Mouse (Mus musculus): ENCODE results near the gene Gm13090.

GRCm38 (mm10) chr4:151104147-151104546 lies 14.8 kb downstream of the Gm13090 start:
- TF ChIP-seq CTCF (IDR thresholded peaks at IDR 0.05; ENCODE audit: insufficient read depth, low read depth, low read length) (no peak), POLR2A (IDR thresholded peaks at IDR 0.05; ENCODE audit: insufficient read depth, low read depth, low read length) (no peak)
